9 mouse cellular contexts compared by ENCODE assay signal in genomic region chr2:90965466-90966080, GRCm38 (mm10). TPM values are rescaled to one million over a fixed set of nuclear protein-coding genes. Genes with fewer than 3 reads are reported as not detected.
DNase-seq lines count a peak whose midpoint lies in the region; ATAC-seq lines count a peak whose summit lies in the region.
"Had no signal": no experiment of that assay in that cellular context is flagged by ENCODE, and none has a peak within 500 bp of the region (broad histone marks: within the 10 kb centered on the region; RNA-seq: fewer than 3 reads in every experiment).

No protein-coding gene starts in this region.

- H3K4me1 ChIP-seq in heart, embryonic 10.5 days = peaks cover 7% of the 10 kb centered on the region; the same call in 1 of the 2 replicates
- peaks cover 10% of the 10 kb centered on the region for H3K4me1 ChIP-seq in intestine, embryonic 14.5 days (replicated peaks; ENCODE audit: control insufficient read depth, insufficient read depth, low read length)

- 0 out of 2 replicates have a peak overlapping the region, but pooled peaks have one; percentile 13 for H3K9ac ChIP-seq in intestine, embryonic 14.5 days (ENCODE audit: low read length)

- H3K27ac ChIP-seq in heart, embryonic 10.5 days = peak overlapping the region; percentile 87
- H3K27ac ChIP-seq in intestine, embryonic 14.5 days (ENCODE audit: low read depth) = peak overlapping the region; percentile 17; the same call in 1 of the 2 replicates

- 32% methylated on average over 2 of the region's 2 CpGs for WGBS in heart, embryonic 10.5 days
- 61% methylated on average over 2 of the region's 2 CpGs for WGBS in intestine, embryonic 14.5 days

- 0 out of 2 replicates have a peak, but pooled peaks cover 3% of the 10 kb centered on the region for H3K36me3 ChIP-seq in heart, embryonic 10.5 days
- H3K36me3 ChIP-seq in intestine, embryonic 14.5 days (ENCODE audit: control insufficient read depth, insufficient read depth, low read length) = no peaks in the 10 kb centered on the region

- H3K4me3 ChIP-seq in heart, embryonic 10.5 days = peak overlapping the region; percentile 50
- H3K4me3 ChIP-seq in intestine, embryonic 14.5 days (ENCODE audit: low read depth, low read length) = peak overlapping the region; percentile 16; the same call in 1 of the 2 replicates

- H3K4me2 ChIP-seq in intestine, embryonic 14.5 days (ENCODE audit: low read length) = peak overlapping the region; percentile 22; the same call in 1 of the 2 replicates

- ATAC-seq in intestine, embryonic 14.5 days (replicated peaks; ENCODE audit: low FRiP score, low TSS enrichment, low read depth) = no peak

- H3K9me3 ChIP-seq in heart, embryonic 10.5 days = no peaks in the 10 kb centered on the region
- H3K9me3 ChIP-seq in intestine, embryonic 14.5 days (ENCODE audit: control insufficient read depth, low read length) = no peaks in the 10 kb centered on the region

- H3K27me3 ChIP-seq in heart, embryonic 10.5 days (ENCODE audit: insufficient read depth, poor library complexity, severe bottlenecking) = no peaks in the 10 kb centered on the region
- H3K27me3 ChIP-seq in intestine, embryonic 14.5 days (replicated peaks; ENCODE audit: control insufficient read depth, insufficient read depth, low read length) = no peaks in the 10 kb centered on the region

- DNase-seq in heart, embryonic 10.5 days (ENCODE audit: low spot score) = no peak
- no peak for DNase-seq in heart, postnatal 4 days
- peak; percentile 14 for DNase-seq in urinary bladder, postnatal 14 days (ENCODE audit: low spot score)
- DNase-seq in urinary bladder, postnatal 25 days (ENCODE audit: low spot score) = no peak
- no peak for DNase-seq in intestine, embryonic 14.5 days (ENCODE audit: low spot score)
- no peak for DNase-seq in c-Kit-positive CD71-positive TER-119-positive erythroid progenitor cells, embryonic 14.5 days (ENCODE audit: low spot score)
- no peak for DNase-seq in neural tube, embryonic 10.5 days (ENCODE audit: extremely low spot score, low spot score)
- DNase-seq: adrenal gland, postnatal 25 days; thymus, adult 18-20 months had no signal

RNA-seq across cellular contexts. Expression of gene Celf1, which starts 25.4 kb away (rescaled TPM):
- 128 and 155 TPM in 2 replicates for polyA plus RNA-seq in heart, embryonic 10.5 days (2016; fragmentation: Nextera tagmentation; extraction: Ambion mirVana)
- total RNA-seq in heart, postnatal 4 days (2021) = 100 to 1,000 TPM; 135 to 145 TPM
- polyA plus RNA-seq in intestine, embryonic 14.5 days (2014; fragmentation: Nextera tagmentation; extraction: Ambion mirVana) = 70.6 and 73.7 TPM in 2 replicates
